Mouse (Mus musculus) ovary, adult 10 weeks (tissue): Measurements from ENCODE around the gene Bcl10. TPM values are rescaled to one million over a fixed set of nuclear protein-coding genes. Genes with fewer than 3 reads are reported as not detected.

Source experiments
- polyA plus RNA-seq: library from polyadenylated mRNA; stranded (reverse); fragments of 350-450 nt; fragmentation: Illumina TruSeq; extraction: RNeasy Lipid Tissue Mini Kit (QIAGEN cat#74804); gene quantifications from one replicate; pipeline ENCODE4 v1.2.3, GENCODE M21; 2014

Bcl10 gene
- 27.3 TPM for polyA plus RNA-seq

GRCm38 (mm10) chr3:145922019-145922854 is at the start of gene Bcl10:
Bcl10 (plus strand) TSS chr3:145922804.

GRCm38 (mm10) chr3:145937505-145938404 is 15.2 kb downstream of the Bcl10 start, which contains the start of gene 2410004B18Rik:
2410004B18Rik (plus strand) TSS chr3:145938014.

Other genes with a start within 250 kb of the Bcl10 start
- gene Ddah1, start 164.1 kb upstream of the Bcl10 start, polyA plus RNA-seq, result 49.1 TPM
- 56.9 TPM for gene 2410004B18Rik, start 15.2 kb downstream of the Bcl10 start, polyA plus RNA-seq
- 9.1 TPM for gene Syde2, start 65.1 kb downstream of the Bcl10 start, polyA plus RNA-seq
- 4.1 TPM for gene Wdr63, start 185.3 kb downstream of the Bcl10 start, polyA plus RNA-seq
- 0.48 TPM for gene Mcoln3, start 194.6 kb downstream of the Bcl10 start, polyA plus RNA-seq
- gene Mcoln2, start 227.0 kb downstream of the Bcl10 start, polyA plus RNA-seq, result 2.1 TPM